In genomic region chrX:101980586-101980985, GRCm38 (mm10) we compare ENCODE assay signal across 21 mouse cellular contexts.
DNase-seq lines count a peak whose midpoint lies in the region; ATAC-seq lines count a peak whose summit lies in the region.
"Had no signal": no experiment of that assay in that cellular context is flagged by ENCODE, and none has a peak within 500 bp of the region (broad histone marks: within the 10 kb centered on the region; RNA-seq: fewer than 3 reads in every experiment).

No protein-coding gene starts in this region.

- 81% methylated on average over 2 of the region's 2 CpGs for WGBS in hindbrain, embryonic 13.5 days

- ATAC-seq in hindbrain, embryonic 13.5 days (ENCODE audit: low FRiP score): no peak
- ATAC-seq: activated CD4-positive, CD25-positive, alpha-beta regulatory T cell, adult 4 months; forebrain, postnatal 0 days; hindbrain, embryonic 16.5 days; Patski had no signal

- no peak overlapping the region for H3K4me3 ChIP-seq in hindbrain, embryonic 13.5 days
- H3K4me3 ChIP-seq: embryonic facial prominence, embryonic 12.5 days; forebrain, embryonic 12.5 days; heart, adult 2 months; heart, embryonic 12.5 days had no signal

- no peak overlapping the region for H3K27ac ChIP-seq in hindbrain, embryonic 13.5 days
- H3K27ac ChIP-seq: embryonic facial prominence, embryonic 12.5 days; forebrain, embryonic 12.5 days; heart, adult 2 months had no signal

- no peaks in the 10 kb centered on the region for H3K9me3 ChIP-seq in hindbrain, embryonic 13.5 days
- H3K9me3 ChIP-seq: embryonic facial prominence, embryonic 12.5 days; forebrain, embryonic 12.5 days; heart, embryonic 12.5 days had no signal

- H3K9ac ChIP-seq in hindbrain, embryonic 13.5 days: no peak overlapping the region
- H3K9ac ChIP-seq: embryonic facial prominence, embryonic 12.5 days; forebrain, embryonic 12.5 days; forebrain, postnatal 0 days; heart, embryonic 12.5 days had no signal

- DNase-seq in cerebellum, adult 11-12 months: peak; percentile 62
- no peak for DNase-seq in cerebellum, adult 11 months
- peak; percentile 29 for DNase-seq in left cerebral cortex, postnatal 4 days
- no peak for DNase-seq in left cerebral cortex, postnatal 25 days (ENCODE audit: low spot score in 2 of 2)
- DNase-seq in cerebellum, adult 9-11 months: peak; percentile 69
- no peak for DNase-seq in neural tube, embryonic 10.5 days (ENCODE audit: extremely low spot score, low spot score)
- DNase-seq: adrenal gland, adult 2 months; forebrain, postnatal 0 days; gastrocnemius, postnatal 25 days; heart, adult 2 months; heart, postnatal 36 days; kidney, adult 11 months; kidney, postnatal 10 days had no signal

- intact Hi-C loops in left cerebral cortex, postnatal 4 days (cut with DNase I): no loop called here
- intact Hi-C loops in left cerebral cortex, postnatal 25 days (cut with DNase I): loop anchor here (2.0 kb wide), 1 partner anchor 84 kb away; no protein-coding TSS in a partner anchor

- H3K36me3 ChIP-seq in hindbrain, embryonic 13.5 days: no peaks in the 10 kb centered on the region
- H3K36me3 ChIP-seq: embryonic facial prominence, embryonic 12.5 days; forebrain, embryonic 12.5 days; heart, embryonic 12.5 days had no signal

- H3K27me3 ChIP-seq in hindbrain, embryonic 13.5 days: peaks cover 61% of the 10 kb centered on the region; the same call in 1 of the 2 replicates
- H3K27me3 ChIP-seq: CH12.LX, Patski had no signal

- H3K4me2 ChIP-seq in hindbrain, embryonic 13.5 days: no peak overlapping the region
- H3K4me2 ChIP-seq: embryonic facial prominence, embryonic 12.5 days; forebrain, embryonic 12.5 days; heart, embryonic 12.5 days had no signal

- H3K4me1 ChIP-seq in hindbrain, embryonic 13.5 days (replicated peaks): no peaks in the 10 kb centered on the region
- H3K4me1 ChIP-seq: embryonic facial prominence, embryonic 12.5 days; forebrain, embryonic 12.5 days had no signal

Comparison
In these comparisons a context has a peak if more than half of its experiments do, and no peak if none do; other contexts are left out.
1. DNase-seq: peak in cerebellum, adult 11-12 months (single experiment), left cerebral cortex, postnatal 4 days (single experiment) and cerebellum, adult 9-11 months (single experiment); none in cerebellum, adult 11 months (single experiment), left cerebral cortex, postnatal 25 days (0 of 2) and neural tube, embryonic 10.5 days (single experiment).